Mouse (Mus musculus): ENCODE data around the gene Mtor. TPM values are rescaled to one million over a fixed set of nuclear protein-coding genes. Genes with fewer than 3 reads are reported as not detected.
A peak's percentile ranks its signal among the peaks of the same experiment; 100 is the strongest.

The Mtor gene
- polyA plus RNA-seq, 1 experiment, result not detected

- no peak for TF ChIP-seq POLR2A (IDR thresholded peaks at IDR 0.05; ENCODE audit: insufficient read depth, low read depth, low read length)
- no peak for TF ChIP-seq CTCF (IDR thresholded peaks at IDR 0.05; ENCODE audit: insufficient read depth, low read depth, low read length)
- Histone ChIP-seq H3K27ac (ENCODE audit: insufficient read depth, low read depth, low read length) (peak overlapping the region; percentile 79), H3K4me3 (ENCODE audit: insufficient read depth, low read depth, low read length) (no peak overlapping the region), H3K4me1 (ENCODE audit: control insufficient read depth, insufficient read depth, low read length) (peaks cover 42% of the 10 kb centered on the region)
- WGBS, result 66% methylated on average over 4 of the region's 4 CpGs
Measured at GRCm38 (mm10) chr4:148510691-148511090, 62.3 kb downstream of the Mtor start.

- TF ChIP-seq POLR2A (IDR thresholded peaks at IDR 0.05; ENCODE audit: insufficient read depth, low read depth, low read length), result no peak
- no peak for TF ChIP-seq CTCF (IDR thresholded peaks at IDR 0.05; ENCODE audit: insufficient read depth, low read depth, low read length)
- WGBS, result 95% methylated on average over 4 of the region's 4 CpGs
- H3K4me1 ChIP-seq (ENCODE audit: control insufficient read depth, insufficient read depth, low read length), result peaks cover 44% of the 10 kb centered on the region
- H3K27ac ChIP-seq (ENCODE audit: insufficient read depth, low read depth, low read length), result no peak overlapping the region
- H3K4me3 ChIP-seq (ENCODE audit: insufficient read depth, low read depth, low read length), result no peak overlapping the region
Measured at GRCm38 (mm10) chr4:148511334-148511733, 62.9 kb downstream of the Mtor start.

- WGBS, result 29% methylated on average over 6 of the region's 6 CpGs
- TF ChIP-seq POLR2A (IDR thresholded peaks at IDR 0.05; ENCODE audit: insufficient read depth, low read depth, low read length) (no peak), CTCF (IDR thresholded peaks at IDR 0.05; ENCODE audit: insufficient read depth, low read depth, low read length) (no peak)
- H3K4me1 ChIP-seq (ENCODE audit: control insufficient read depth, insufficient read depth, low read length), result peaks cover 45% of the 10 kb centered on the region
- H3K4me3 ChIP-seq (ENCODE audit: insufficient read depth, low read depth, low read length), result no peak overlapping the region
- H3K27ac ChIP-seq (ENCODE audit: insufficient read depth, low read depth, low read length), result peak overlapping the region; percentile 72
Measured at GRCm38 (mm10) chr4:148513021-148513559, 64.7 kb downstream of the Mtor start.

- WGBS, result 86% methylated on average over 2 of the region's 2 CpGs
- no peak overlapping the region for H3K27ac ChIP-seq (ENCODE audit: insufficient read depth, low read depth, low read length)
- TF ChIP-seq CTCF (IDR thresholded peaks at IDR 0.05; ENCODE audit: insufficient read depth, low read depth, low read length) (no peak), POLR2A (IDR thresholded peaks at IDR 0.05; ENCODE audit: insufficient read depth, low read depth, low read length) (no peak)
- H3K4me1 ChIP-seq (ENCODE audit: control insufficient read depth, insufficient read depth, low read length), result peaks cover 43% of the 10 kb centered on the region
- H3K4me3 ChIP-seq (ENCODE audit: insufficient read depth, low read depth, low read length), result no peak overlapping the region
Measured at GRCm38 (mm10) chr4:148515313-148515712, 66.9 kb downstream of the Mtor start.

GRCm38 (mm10) chr4:148517809-148518208 is 69.4 kb downstream of the Mtor start:
- 24% methylated on average over 4 of the region's 4 CpGs for WGBS
- TF ChIP-seq CTCF (IDR thresholded peaks at IDR 0.05; ENCODE audit: insufficient read depth, low read depth, low read length) (no peak), POLR2A (IDR thresholded peaks at IDR 0.05; ENCODE audit: insufficient read depth, low read depth, low read length) (no peak)
- Histone ChIP-seq H3K4me1 (ENCODE audit: control insufficient read depth, insufficient read depth, low read length) (peaks cover 32% of the 10 kb centered on the region), H3K27ac (ENCODE audit: insufficient read depth, low read depth, low read length) (peak overlapping the region; percentile 62), H3K4me3 (ENCODE audit: insufficient read depth, low read depth, low read length) (no peak overlapping the region)

- TF ChIP-seq POLR2A (IDR thresholded peaks at IDR 0.05; ENCODE audit: insufficient read depth, low read depth, low read length) (no peak), CTCF (IDR thresholded peaks at IDR 0.05; ENCODE audit: insufficient read depth, low read depth, low read length) (no peak)
- peaks cover 29% of the 10 kb centered on the region for H3K4me1 ChIP-seq (ENCODE audit: control insufficient read depth, insufficient read depth, low read length)
- peak overlapping the region; percentile 62 for H3K27ac ChIP-seq (ENCODE audit: insufficient read depth, low read depth, low read length)
- no peak overlapping the region for H3K4me3 ChIP-seq (ENCODE audit: insufficient read depth, low read depth, low read length)
- 15% methylated on average over 5 of the region's 5 CpGs for WGBS
Measured at GRCm38 (mm10) chr4:148518235-148518795, 69.9 kb downstream of the Mtor start.

- H3K27ac ChIP-seq (ENCODE audit: insufficient read depth, low read depth, low read length), result no peak overlapping the region
- no peak for TF ChIP-seq POLR2A (IDR thresholded peaks at IDR 0.05; ENCODE audit: insufficient read depth, low read depth, low read length)
- no peak for TF ChIP-seq CTCF (IDR thresholded peaks at IDR 0.05; ENCODE audit: insufficient read depth, low read depth, low read length)
Measured at GRCm38 (mm10) chr4:148523538-148523937, 75.1 kb downstream of the Mtor start.

GRCm38 (mm10) chr4:148527158-148527910 is 78.9 kb downstream of the Mtor start:
- Histone ChIP-seq H3K27ac (ENCODE audit: insufficient read depth, low read depth, low read length) (no peak overlapping the region), H3K4me1 (ENCODE audit: control insufficient read depth, insufficient read depth, low read length) (no peaks in the 10 kb centered on the region), H3K4me3 (ENCODE audit: insufficient read depth, low read depth, low read length) (no peak overlapping the region)
- TF ChIP-seq POLR2A (IDR thresholded peaks at IDR 0.05; ENCODE audit: insufficient read depth, low read depth, low read length) (no peak), CTCF (IDR thresholded peaks at IDR 0.05; ENCODE audit: insufficient read depth, low read depth, low read length) (no peak)
- 87% methylated on average over 10 of the region's 10 CpGs for WGBS

More at GRCm38 (mm10) chr4:148523538-148523937, 75.1 kb downstream of the Mtor start:
- WGBS, result 77% methylated on average over 7 of the region's 7 CpGs
- Histone ChIP-seq H3K4me3 (ENCODE audit: insufficient read depth, low read depth, low read length) (no peak overlapping the region), H3K4me1 (ENCODE audit: control insufficient read depth, insufficient read depth, low read length) (peaks cover 7% of the 10 kb centered on the region)

GRCm38 (mm10) chr4:148530351-148530750 is 81.9 kb downstream of the Mtor start:
- Histone ChIP-seq H3K4me3 (ENCODE audit: insufficient read depth, low read depth, low read length) (no peak overlapping the region), H3K27ac (ENCODE audit: insufficient read depth, low read depth, low read length) (no peak overlapping the region), H3K4me1 (ENCODE audit: control insufficient read depth, insufficient read depth, low read length) (no peaks in the 10 kb centered on the region)
- TF ChIP-seq CTCF (IDR thresholded peaks at IDR 0.05; ENCODE audit: insufficient read depth, low read depth, low read length) (no peak), POLR2A (IDR thresholded peaks at IDR 0.05; ENCODE audit: insufficient read depth, low read depth, low read length) (no peak)
- WGBS, result 93% methylated on average over 5 of the region's 5 CpGs

Data from olfactory bulb, adult 2 months (tissue).